Mouse (Mus musculus): ENCODE measurements around the gene Arhgef18. TPM values are rescaled to one million over a fixed set of nuclear protein-coding genes. Genes with fewer than 3 reads are reported as not detected.
A peak's percentile ranks its signal among the peaks of the same experiment; 100 is the strongest.

The Arhgef18 gene
- total RNA-seq, 2 experiments from 2014 or later = 34.5 to 39.5 TPM

- peak in 1 of 2 experiments; percentile 55 for DNase-seq (ENCODE audit: low spot score in 2 of 2)
Observed at GRCm38 (mm10) chr8:3394600-3394999, 1.8 kb downstream of the Arhgef18 start.

- DNase-seq (ENCODE audit: low spot score in 2 of 2) = no peak
Observed at GRCm38 (mm10) chr8:3395246-3395645, 2.4 kb downstream of the Arhgef18 start.

- no peak for DNase-seq (ENCODE audit: low spot score in 2 of 2)
Observed at GRCm38 (mm10) chr8:3397597-3397996, 4.8 kb downstream of the Arhgef18 start.

GRCm38 (mm10) chr8:3400509-3400908 lies 7.7 kb downstream of the Arhgef18 start:
- DNase-seq (ENCODE audit: low spot score in 2 of 2) = no peak

GRCm38 (mm10) chr8:3407417-3407816 lies 14.6 kb downstream of the Arhgef18 start:
- DNase-seq (ENCODE audit: low spot score in 2 of 2) = no peak

- no peak for DNase-seq (ENCODE audit: low spot score in 2 of 2)
Observed at GRCm38 (mm10) chr8:3411085-3411484, 18.3 kb downstream of the Arhgef18 start.

- DNase-seq (ENCODE audit: low spot score in 2 of 2) = no peak
Observed at GRCm38 (mm10) chr8:3411901-3412301, 19.1 kb downstream of the Arhgef18 start.

GRCm38 (mm10) chr8:3412816-3413215 lies 20.0 kb downstream of the Arhgef18 start:
- no peak for DNase-seq (ENCODE audit: low spot score in 2 of 2)

GRCm38 (mm10) chr8:3414639-3415190 lies 21.9 kb downstream of the Arhgef18 start:
- DNase-seq (ENCODE audit: low spot score in 2 of 2) = no peak

GRCm38 (mm10) chr8:3415259-3415658 lies 22.5 kb downstream of the Arhgef18 start:
- DNase-seq (ENCODE audit: low spot score in 2 of 2) = no peak

GRCm38 (mm10) chr8:3415661-3416060 lies 22.9 kb downstream of the Arhgef18 start:
- no peak for DNase-seq (ENCODE audit: low spot score in 2 of 2)

- DNase-seq (ENCODE audit: low spot score in 2 of 2) = no peak
Observed at GRCm38 (mm10) chr8:3416846-3417245, 24.0 kb downstream of the Arhgef18 start.

GRCm38 (mm10) chr8:3417455-3417854 lies 24.6 kb downstream of the Arhgef18 start:
- DNase-seq (ENCODE audit: low spot score in 2 of 2) = no peak

- no peak for DNase-seq (ENCODE audit: low spot score in 2 of 2)
Observed at GRCm38 (mm10) chr8:3418101-3418500, 25.3 kb downstream of the Arhgef18 start.

GRCm38 (mm10) chr8:3420105-3420706 lies 27.4 kb downstream of the Arhgef18 start:
- no peak for DNase-seq (ENCODE audit: low spot score in 2 of 2)

GRCm38 (mm10) chr8:3421507-3421906 lies 28.7 kb downstream of the Arhgef18 start:
- no peak for DNase-seq (ENCODE audit: low spot score in 2 of 2)

- no peak for DNase-seq (ENCODE audit: low spot score in 2 of 2)
Observed at GRCm38 (mm10) chr8:3425217-3425616, 32.4 kb downstream of the Arhgef18 start.

- no peak for DNase-seq (ENCODE audit: low spot score in 2 of 2)
Observed at GRCm38 (mm10) chr8:3426211-3426610, 33.4 kb downstream of the Arhgef18 start.

- no peak for DNase-seq (ENCODE audit: low spot score in 2 of 2)
Observed at GRCm38 (mm10) chr8:3428426-3428825, 35.6 kb downstream of the Arhgef18 start.

GRCm38 (mm10) chr8:3429966-3430365 lies 37.2 kb downstream of the Arhgef18 start:
- DNase-seq (ENCODE audit: low spot score in 2 of 2) = no peak

GRCm38 (mm10) chr8:3431113-3431512 lies 38.3 kb downstream of the Arhgef18 start:
- no peak for DNase-seq (ENCODE audit: low spot score in 2 of 2)

- DNase-seq (ENCODE audit: low spot score in 2 of 2) = no peak
Observed at GRCm38 (mm10) chr8:3436492-3436891, 43.7 kb downstream of the Arhgef18 start.

- no peak for DNase-seq (ENCODE audit: low spot score in 2 of 2)
Observed at GRCm38 (mm10) chr8:3439510-3439909, 46.7 kb downstream of the Arhgef18 start.

Data from layer of hippocampus, postnatal 14 days (tissue).